Mouse (Mus musculus) cerebellum, adult 9-10 months (tissue): Measurements from ENCODE around the gene Tubb2a.

Experiments used
- DNase-seq: peaks from one replicate; pipeline ENCODE4 v3.0.0; 2022

Tubb2a gene

GRCm38 (mm10) chr13:34077492-34078271 lies at the start of gene Tubb2a:
Gene Tubb2a (minus strand): TSS chr13:34078007.
- peak; percentile 89 for DNase-seq

- no peak for DNase-seq
Observed at GRCm38 (mm10) chr13:34125711-34126110, 47.9 kb upstream of the Tubb2a start.

DNA sequence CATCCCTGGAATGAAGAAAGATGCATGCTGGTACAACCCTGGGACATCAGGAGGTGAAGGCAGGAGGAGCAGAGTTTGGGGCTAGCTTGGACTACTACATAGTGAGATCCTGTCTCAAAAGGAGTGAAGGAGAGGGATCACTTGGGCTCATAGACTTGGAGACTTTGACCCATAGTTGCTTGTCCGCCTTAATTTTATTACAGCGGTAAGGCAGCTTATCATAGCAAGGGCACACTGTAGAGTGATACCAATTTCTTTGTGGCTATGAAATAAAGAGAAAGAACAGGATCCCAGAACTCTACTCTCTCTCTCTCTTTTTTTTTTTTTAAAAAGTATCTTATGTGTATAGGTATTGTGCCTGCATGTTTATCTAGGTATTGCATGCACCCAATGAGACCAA lies 42.7 kb upstream of the Tubb2a start:
- DNase-seq, result no peak

GRCm38 (mm10) chr13:34119406-34119805 lies 41.6 kb upstream of the Tubb2a start:
- no peak for DNase-seq

DNA sequence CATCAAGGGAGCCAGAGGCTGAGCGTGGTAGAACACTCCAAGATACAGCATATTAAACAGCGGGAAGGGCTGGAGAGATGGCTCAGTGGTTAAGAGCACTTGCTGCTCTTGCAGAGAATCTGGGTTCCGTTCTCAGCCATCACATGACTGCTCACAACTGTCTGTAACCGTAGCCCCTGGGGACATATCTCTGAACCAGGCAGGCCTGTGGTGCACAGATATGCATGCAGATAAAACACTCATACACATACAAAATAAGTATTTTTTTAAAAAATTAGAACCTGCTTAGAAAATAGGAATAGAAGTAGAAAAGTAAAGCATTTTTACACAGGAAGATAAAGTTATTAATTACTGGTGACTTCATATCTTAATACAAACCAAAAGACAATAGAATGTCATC lies 41.0 kb upstream of the Tubb2a start:
- DNase-seq, result no peak

- no peak for DNase-seq
Observed at GRCm38 (mm10) chr13:34116508-34116907, 38.7 kb upstream of the Tubb2a start.

DNA sequence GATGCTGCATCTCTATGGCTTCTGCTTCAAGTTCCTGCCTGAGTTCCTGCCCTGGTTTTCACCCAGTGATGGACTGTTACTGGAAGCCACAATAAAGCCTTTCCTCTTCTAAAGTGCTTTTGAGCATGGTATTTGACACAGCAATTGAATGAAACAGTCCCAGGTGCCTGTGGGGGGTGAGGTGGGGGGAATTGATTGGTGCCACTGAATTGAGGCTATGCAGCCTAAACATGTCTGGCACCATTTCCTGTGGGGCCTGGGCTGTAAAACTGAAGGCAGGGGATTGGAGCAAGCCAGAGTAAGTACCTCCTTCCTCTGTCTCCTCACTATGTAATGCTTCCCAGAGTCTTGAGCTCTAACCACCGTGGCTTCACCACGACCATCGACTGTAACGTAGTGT lies 36.8 kb upstream of the Tubb2a start:
- no peak for DNase-seq

DNA sequence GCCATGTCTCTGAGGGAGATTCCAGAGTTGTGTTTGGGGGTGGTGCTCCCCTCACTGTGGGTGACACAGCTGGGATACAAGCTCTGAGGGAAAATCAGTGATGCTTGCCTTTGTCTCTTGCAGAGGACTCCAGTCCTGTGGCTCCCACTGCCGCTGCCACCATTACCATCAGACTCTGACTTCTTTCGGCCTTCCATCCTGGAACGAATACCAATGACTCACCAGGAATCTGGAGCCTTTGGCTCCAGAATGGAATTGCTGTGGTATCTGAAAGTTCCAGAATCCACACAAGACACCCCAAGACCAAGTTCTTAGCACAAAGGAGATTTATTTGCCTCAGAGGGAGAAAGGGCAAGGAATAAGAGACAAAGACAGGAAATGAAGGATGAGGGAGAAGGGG lies 35.3 kb upstream of the Tubb2a start:
- no peak for DNase-seq

- no peak for DNase-seq
Observed at GRCm38 (mm10) chr13:34112369-34113081, 34.7 kb upstream of the Tubb2a start.

- no peak for DNase-seq
Observed at GRCm38 (mm10) chr13:34111878-34112277, 34.1 kb upstream of the Tubb2a start.

DNA sequence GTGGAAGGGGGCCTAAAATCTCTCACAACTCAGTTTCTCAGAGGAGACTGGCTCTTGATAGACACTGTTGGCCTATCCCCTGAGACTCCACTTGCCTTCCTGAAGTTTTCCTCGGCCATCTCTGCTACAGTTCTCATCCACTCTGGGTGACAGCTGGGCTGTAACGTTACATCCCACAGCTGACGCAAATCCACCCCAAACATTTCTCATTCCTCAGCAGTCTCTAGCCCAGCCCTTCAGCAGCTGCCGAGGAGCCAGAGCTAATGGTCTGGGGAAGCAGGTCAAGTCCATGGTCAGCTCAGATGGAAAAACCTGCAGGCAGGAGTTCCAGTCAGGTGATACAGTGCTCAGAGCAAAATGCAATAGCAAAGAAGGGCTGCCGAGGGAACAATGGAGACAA lies 33.2 kb upstream of the Tubb2a start:
- DNase-seq, result no peak

DNA sequence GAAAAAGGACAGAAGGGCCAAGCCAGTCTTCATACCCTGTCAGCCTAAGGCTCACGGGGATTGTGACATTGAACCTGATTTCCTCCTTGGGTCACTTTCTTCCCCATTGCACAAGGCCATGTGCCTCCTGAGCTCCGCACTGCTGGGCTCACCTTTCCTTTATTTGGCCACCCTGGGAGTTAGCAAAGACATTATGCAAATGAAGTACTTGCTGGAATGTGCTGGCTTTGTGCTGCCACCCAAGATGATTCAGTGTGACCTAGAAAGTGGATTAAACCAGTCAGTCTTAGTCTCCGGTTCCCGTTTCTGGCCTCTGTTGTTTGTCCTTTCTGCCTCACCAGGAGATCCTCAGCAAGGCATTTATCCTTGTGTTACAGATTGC lies 31.9 kb upstream of the Tubb2a start:
- DNase-seq, result no peak

DNA sequence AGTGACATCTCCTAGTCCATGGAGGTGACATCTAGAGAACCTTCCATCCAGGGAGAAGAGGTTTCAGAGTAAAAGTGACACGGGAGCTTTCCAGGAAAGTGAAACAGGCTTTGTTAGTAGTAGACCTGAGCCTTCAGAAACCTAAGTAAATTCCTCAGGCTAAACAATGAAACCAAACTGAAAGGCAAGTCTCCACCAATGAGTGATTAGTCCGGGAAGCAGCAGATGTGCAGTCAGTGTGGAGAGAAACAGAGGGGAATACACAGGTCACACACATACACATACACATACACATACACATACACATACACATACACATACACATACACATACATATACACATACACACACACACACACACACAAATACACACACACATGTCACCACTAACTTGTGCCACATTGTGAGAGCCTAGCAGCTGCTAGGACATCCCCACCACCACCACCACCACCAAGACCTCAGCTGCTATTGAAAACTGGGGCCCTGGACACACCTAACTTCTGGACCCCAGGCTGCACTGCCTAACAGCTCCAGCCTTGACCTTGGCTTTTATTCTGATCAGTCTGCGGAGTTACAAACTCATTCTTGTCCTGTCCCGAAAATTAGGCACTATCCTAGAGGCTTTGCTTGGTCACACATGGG lies 31.3 kb upstream of the Tubb2a start:
- DNase-seq, result no peak

DNA sequence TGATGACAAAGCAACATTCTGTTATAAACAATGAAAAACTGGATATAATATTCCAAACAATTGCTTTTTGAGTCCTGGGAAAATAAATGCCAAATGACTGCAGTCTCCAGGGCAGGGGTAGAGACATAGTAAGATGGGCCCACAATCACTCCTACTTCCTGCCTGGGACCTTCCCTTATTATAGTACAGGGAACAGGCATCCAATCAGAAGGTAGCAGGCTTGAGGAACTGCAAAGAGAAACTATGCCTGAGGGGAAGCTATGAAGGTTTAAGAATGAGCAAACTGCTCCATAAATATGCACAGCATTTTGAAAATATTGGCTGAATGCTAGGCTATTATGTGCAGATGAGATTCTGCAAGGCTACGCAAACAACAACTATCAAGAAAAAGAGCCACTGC lies 29.2 kb upstream of the Tubb2a start:
- no peak for DNase-seq

GRCm38 (mm10) chr13:34106256-34106655 lies 28.4 kb upstream of the Tubb2a start:
- DNase-seq, result no peak

GRCm38 (mm10) chr13:34105364-34105763 lies 27.6 kb upstream of the Tubb2a start:
- DNase-seq, result no peak

DNA sequence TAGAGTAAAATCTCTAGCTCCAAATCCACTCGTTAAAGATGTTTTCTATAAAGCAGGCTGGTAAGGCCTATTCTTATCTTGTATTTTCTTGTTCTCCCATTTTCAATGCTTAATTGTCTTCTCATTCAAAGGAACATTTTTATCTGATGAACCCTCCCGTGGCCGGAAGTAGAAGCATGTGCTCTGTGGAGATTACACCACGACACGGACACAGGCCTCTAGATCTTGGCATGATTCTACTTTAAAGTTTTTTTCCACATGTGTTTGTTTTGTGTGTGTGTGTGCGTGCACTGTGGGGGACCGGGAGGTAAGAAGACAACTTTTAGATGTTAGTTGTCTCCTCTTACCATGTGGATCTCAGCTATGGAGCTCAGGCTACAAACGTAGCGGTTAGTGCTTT lies 24.1 kb upstream of the Tubb2a start:
- no peak for DNase-seq

- no peak for DNase-seq
Observed at GRCm38 (mm10) chr13:34101247-34101646, 23.4 kb upstream of the Tubb2a start.

- no peak for DNase-seq
Observed at GRCm38 (mm10) chr13:34100733-34101132, 22.9 kb upstream of the Tubb2a start.

DNA sequence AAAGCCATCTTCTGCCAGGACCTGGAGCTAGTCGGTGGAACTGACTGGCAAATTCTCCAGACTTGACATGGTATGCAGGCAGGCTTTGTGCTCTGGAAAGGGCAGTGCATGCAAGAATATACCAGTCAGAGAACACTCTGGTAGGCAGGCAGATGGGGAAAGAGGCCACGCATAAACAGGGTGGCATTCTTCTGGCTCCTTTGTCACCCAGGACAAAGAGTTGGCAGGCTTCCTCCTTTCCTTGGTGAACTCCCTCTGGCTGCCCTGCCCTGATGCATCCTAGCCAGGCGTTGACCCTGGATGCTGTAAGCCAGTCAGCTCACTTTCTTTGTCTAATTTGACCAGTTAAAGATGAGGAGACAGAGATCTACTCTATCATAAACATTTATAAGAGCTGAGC lies 19.3 kb upstream of the Tubb2a start:
- no peak for DNase-seq

DNA sequence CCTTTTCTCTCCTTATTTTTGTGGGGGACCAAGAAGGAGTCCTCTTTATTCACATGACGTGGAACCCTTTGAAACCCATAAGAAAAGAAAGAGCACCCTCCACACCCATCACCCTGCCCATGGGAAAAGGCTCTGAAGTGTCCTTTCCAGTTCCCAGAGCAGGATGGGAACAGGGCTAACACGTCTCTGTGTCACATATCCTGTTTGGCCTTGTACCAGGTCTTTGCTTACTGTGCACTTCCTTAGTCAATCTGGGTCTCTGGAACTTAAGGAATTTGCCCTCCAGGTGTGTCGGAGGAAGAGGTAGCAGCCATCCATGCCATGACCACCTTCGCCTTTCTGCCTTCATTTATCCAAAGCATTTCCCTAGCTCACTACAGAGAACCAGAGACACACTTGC lies 18.6 kb upstream of the Tubb2a start:
- DNase-seq, result no peak

GRCm38 (mm10) chr13:34095542-34096435 lies 18.0 kb upstream of the Tubb2a start:
- peak; percentile 35 for DNase-seq

- no peak for DNase-seq
Observed at GRCm38 (mm10) chr13:34089358-34089757, 11.6 kb upstream of the Tubb2a start.
